Mouse (Mus musculus) intestine, postnatal 0 days (tissue): Measurements from ENCODE around the gene Kcng3. TPM values are rescaled to one million over a fixed set of nuclear protein-coding genes. Genes with fewer than 3 reads are reported as not detected.

Experiments used
- ATAC-seq: fragments of 200-750 bp; cut with Nextera tagmentation; 2 replicates; pipeline ENCODE4 v1.8.0; 2017; ENCODE audit warnings: mild to moderate bottlenecking, moderate TSS enrichment, moderate library complexity
- H3K27ac ChIP-seq: fragments of 300-500 bp; sonication (generic); 2 replicates; pipeline ENCODE4 v1.5.1; 2014; ENCODE audit warnings: mild to moderate bottlenecking, low read depth, low read length, moderate library complexity
- H3K27me3 ChIP-seq: fragments of 300-500 bp; sonication (generic); replicated peaks from 2 replicates; pipeline ENCODE4 v1.6.1; 2014; ENCODE audit warnings: low read length, mixed read lengths; ENCODE audit not compliant: control insufficient read depth, insufficient read depth
- H3K36me3 ChIP-seq: fragments of 300-500 bp; sonication (generic); 2 replicates; pipeline ENCODE4 v1.6.1; 2014; ENCODE audit warnings: mild to moderate bottlenecking, moderate library complexity; ENCODE audit not compliant: control insufficient read depth, insufficient read depth
- H3K4me1 ChIP-seq: fragments of 300-500 bp; sonication (generic); replicated peaks from 2 replicates; pipeline ENCODE4 v1.6.1; 2014; ENCODE audit warnings: antibody characterized with exemption, low read length, mixed read lengths; ENCODE audit not compliant: control insufficient read depth, insufficient read depth
- H3K4me2 ChIP-seq: fragments of 300-500 bp; sonication (generic); replicated peaks from 2 replicates; pipeline ENCODE4 v1.6.1; 2014; ENCODE audit warnings: low read depth, mild to moderate bottlenecking, moderate library complexity
- H3K4me3 ChIP-seq: fragments of 300-500 bp; sonication (generic); 2 replicates; pipeline ENCODE4 v1.5.1; 2014; ENCODE audit warnings: low read depth, low read length
- H3K9ac ChIP-seq: fragments of 300-500 bp; sonication (generic); 2 replicates; pipeline ENCODE4 v1.6.1; 2014; ENCODE audit warnings: mild to moderate bottlenecking, low read depth, low read length
- H3K9me3 ChIP-seq: fragments of 300-500 bp; sonication (generic); 2 replicates; pipeline ENCODE4 v1.6.1; 2016; ENCODE audit warnings: mixed run types; ENCODE audit not compliant: control insufficient read depth
- CTCF ChIP-seq: sonication (generic); IDR thresholded peaks from 2 replicates; pipeline ENCODE4 v1.5.1; 2016; ENCODE audit warnings: low read depth, mild to moderate bottlenecking, control low read depth, antibody characterized with exemption, moderate library complexity
- WGBS: fragments of 180-500 bp; shearing (Covaris S2); extraction: QIAGEN DNeasy Blood & Tissue Kit; methylation state at CpG from one replicate; pipeline ENCODE4 v1.1.7; 2014; 5-methylcytosine and 5-hydroxymethylcytosine counted together
- polyA plus RNA-seq: library from polyadenylated mRNA; unstranded; fragments of >200 nt; fragmentation: Nextera tagmentation; extraction: Ambion mirVana; gene quantifications from 2 replicates; pipeline ENCODE4 v1.2.1, GENCODE M21; 2015

Kcng3 gene
- polyA plus RNA-seq, 1 experiment from 2014 or later: not detected

GRCm38 (mm10) chr17:83548501-83549233, 83.0 kb downstream of the Kcng3 start:
- WGBS: 45% methylated on average over 12 of the region's 12 CpGs
- ATAC-seq: no peak
- H3K27ac ChIP-seq: no peak overlapping the region
- no peak overlapping the region for H3K4me3 ChIP-seq
- H3K36me3 ChIP-seq: no peaks in the 10 kb centered on the region
- H3K4me1 ChIP-seq: no peaks in the 10 kb centered on the region
- H3K9ac ChIP-seq: no peak overlapping the region
- no peaks in the 10 kb centered on the region for H3K9me3 ChIP-seq
- H3K27me3 ChIP-seq: peaks cover 20% of the 10 kb centered on the region; the same call in 1 of the 2 replicates
- H3K4me2 ChIP-seq: no peak overlapping the region
- peak; percentile 40 for TF ChIP-seq CTCF

- no peak overlapping the region for H3K4me3 ChIP-seq
- no peaks in the 10 kb centered on the region for H3K4me1 ChIP-seq
- no peak for ATAC-seq
- H3K9ac ChIP-seq: no peak overlapping the region
- peaks cover 20% of the 10 kb centered on the region; the same call in 1 of the 2 replicates for H3K27me3 ChIP-seq
- no peaks in the 10 kb centered on the region for H3K36me3 ChIP-seq
- no peak overlapping the region for H3K27ac ChIP-seq
- H3K9me3 ChIP-seq: no peaks in the 10 kb centered on the region
- no peak for TF ChIP-seq CTCF
- no peak overlapping the region for H3K4me2 ChIP-seq
- 55% methylated on average over 10 of the region's 10 CpGs for WGBS
These were observed 84.5 kb downstream of the Kcng3 start for GRCm38 (mm10) chr17:83547145-83547544.

GRCm38 (mm10) chr17:83545756-83546742, 85.6 kb downstream of the Kcng3 start:
- ATAC-seq: no peak
- Histone ChIP-seq H3K27me3 (peaks cover 20% of the 10 kb centered on the region; the same call in 1 of the 2 replicates), H3K36me3 (no peaks in the 10 kb centered on the region), H3K4me3 (peak overlapping the region; percentile 31), H3K27ac (no peak overlapping the region), H3K9ac (no peak overlapping the region), H3K4me1 (no peaks in the 10 kb centered on the region), H3K4me2 (peak overlapping the region; percentile 57), H3K9me3 (no peaks in the 10 kb centered on the region)
- no peak for TF ChIP-seq CTCF
- 13% methylated on average over 35 of the region's 35 CpGs for WGBS

DNA sequence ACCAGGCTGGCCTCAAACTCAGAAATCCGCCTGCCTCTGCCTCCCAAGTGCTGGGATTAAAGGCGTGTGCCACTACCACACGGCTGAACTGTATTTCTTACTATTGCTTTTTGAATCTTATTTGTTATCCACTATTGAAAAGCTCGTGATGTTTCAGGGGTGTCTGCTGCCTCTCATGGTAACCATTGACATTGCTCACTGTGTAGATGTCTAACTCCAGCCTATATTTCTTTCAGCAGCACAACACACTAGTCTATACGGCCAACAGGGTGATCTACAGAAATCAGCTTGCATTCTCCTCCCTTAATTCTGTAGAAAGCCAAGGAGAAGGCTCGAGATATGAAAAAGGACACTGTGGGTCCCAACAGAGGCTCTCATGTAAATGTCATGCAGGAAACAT, 86.4 kb downstream of the Kcng3 start:
- no peak for ATAC-seq
- no peaks in the 10 kb centered on the region for H3K36me3 ChIP-seq
- no peaks in the 10 kb centered on the region for H3K9me3 ChIP-seq
- H3K9ac ChIP-seq: no peak overlapping the region
- 79% methylated on average over 6 of the region's 6 CpGs for WGBS
- H3K4me3 ChIP-seq: peak overlapping the region; percentile 31
- peaks cover 20% of the 10 kb centered on the region; the same call in 1 of the 2 replicates for H3K27me3 ChIP-seq
- TF ChIP-seq CTCF: peak; percentile 34; the same call in 1 of the 2 replicates
- no peak overlapping the region for H3K27ac ChIP-seq
- peak overlapping the region; percentile 57 for H3K4me2 ChIP-seq
- H3K4me1 ChIP-seq: no peaks in the 10 kb centered on the region

GRCm38 (mm10) chr17:83542424-83542823, 89.3 kb downstream of the Kcng3 start:
- 83% methylated on average over 2 of the region's 2 CpGs for WGBS
- TF ChIP-seq CTCF: no peak
- ATAC-seq: no peak

More at GRCm38 (mm10) chr17:83542424-83542823, 89.3 kb downstream of the Kcng3 start:
- no peak overlapping the region for H3K9ac ChIP-seq
- no peaks in the 10 kb centered on the region for H3K4me1 ChIP-seq
- H3K27me3 ChIP-seq: peaks cover 12% of the 10 kb centered on the region; the same call in 1 of the 2 replicates
- no peak overlapping the region for H3K4me2 ChIP-seq
- H3K36me3 ChIP-seq: no peaks in the 10 kb centered on the region
- H3K9me3 ChIP-seq: no peaks in the 10 kb centered on the region
- H3K27ac ChIP-seq: no peak overlapping the region
- no peak overlapping the region for H3K4me3 ChIP-seq
